Mouse (Mus musculus): ENCODE measurements around the gene 4930402H24Rik. TPM values are rescaled to one million over a fixed set of nuclear protein-coding genes. Genes with fewer than 3 reads are reported as not detected.

4930402H24Rik gene
- total RNA-seq (2015) (6.4 and 10.8 TPM in 2 replicates), total RNA-seq (2017) (4.2 and 8.6 TPM in 2 replicates)

DNA sequence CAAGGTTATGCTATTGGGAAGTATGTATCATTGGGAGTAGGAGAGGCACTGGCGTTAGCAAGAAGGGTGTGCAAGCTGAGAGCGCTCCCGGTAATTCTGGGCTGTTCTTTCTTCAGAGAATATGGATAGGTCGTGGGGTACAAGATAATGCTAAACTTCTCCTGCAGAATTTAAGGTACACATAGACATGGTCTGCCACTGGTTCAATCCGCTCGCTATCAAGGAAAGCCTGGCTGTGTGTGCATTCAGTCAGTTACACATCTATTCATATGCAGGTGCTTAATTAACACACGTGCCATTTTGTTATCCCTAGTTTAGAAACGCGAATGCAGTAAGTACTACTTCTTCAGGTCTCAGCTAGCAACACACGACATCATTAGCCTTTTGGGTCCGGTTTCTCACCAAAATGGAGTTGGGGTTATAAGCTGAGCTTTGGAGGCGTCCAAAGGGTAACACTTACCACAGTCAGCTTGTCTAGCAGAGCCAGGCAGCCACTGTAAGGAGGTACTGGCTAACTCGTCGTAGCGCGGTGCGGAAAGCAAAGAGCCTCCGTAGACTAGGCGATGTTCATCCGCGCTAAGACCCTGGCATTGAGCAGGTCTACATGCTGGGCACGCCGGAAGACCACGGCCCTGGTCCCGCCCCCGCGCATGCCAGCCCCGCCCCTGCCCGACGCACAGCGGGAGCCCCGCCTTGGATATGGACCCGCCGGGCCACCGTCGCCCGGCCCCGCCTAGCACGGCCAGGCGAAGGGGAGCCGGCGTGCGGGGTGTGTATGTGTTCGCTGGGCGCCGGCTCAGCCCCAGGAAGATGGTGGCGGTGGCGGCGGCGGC lies at the start of gene 4930402H24Rik, which contains the start of gene Atrn:
Gene 4930402H24Rik, minus strand, starts transcription at position 656 of the 833 bp plus-strand sequence.
Gene Atrn, plus strand, starts transcription at position 745 of the 833 bp plus-strand sequence.
- peak; percentile 97 for ATAC-seq (replicated peaks; ENCODE audit: poor library complexity)

DNA sequence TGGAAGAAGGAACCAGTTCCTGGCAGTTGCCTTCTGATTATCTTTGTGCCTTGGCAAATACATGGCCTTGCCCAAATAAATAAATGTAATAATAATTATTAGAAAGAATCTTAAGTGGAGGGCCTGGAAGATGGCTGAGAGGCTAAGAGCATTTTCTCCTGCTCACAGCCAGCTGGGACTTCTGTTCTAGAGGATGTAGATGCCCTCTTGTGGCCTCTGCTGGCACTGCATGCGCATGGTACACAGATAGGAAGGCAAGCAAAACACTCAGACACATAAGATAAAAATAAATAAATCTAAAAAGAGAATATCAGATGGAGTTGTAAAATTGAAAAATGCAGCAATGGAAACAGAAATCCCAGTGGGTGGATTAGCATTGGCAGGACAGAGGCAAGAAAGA lies 44.3 kb upstream of the 4930402H24Rik start:
- ATAC-seq (replicated peaks; ENCODE audit: poor library complexity) = peak; percentile 91

DNA sequence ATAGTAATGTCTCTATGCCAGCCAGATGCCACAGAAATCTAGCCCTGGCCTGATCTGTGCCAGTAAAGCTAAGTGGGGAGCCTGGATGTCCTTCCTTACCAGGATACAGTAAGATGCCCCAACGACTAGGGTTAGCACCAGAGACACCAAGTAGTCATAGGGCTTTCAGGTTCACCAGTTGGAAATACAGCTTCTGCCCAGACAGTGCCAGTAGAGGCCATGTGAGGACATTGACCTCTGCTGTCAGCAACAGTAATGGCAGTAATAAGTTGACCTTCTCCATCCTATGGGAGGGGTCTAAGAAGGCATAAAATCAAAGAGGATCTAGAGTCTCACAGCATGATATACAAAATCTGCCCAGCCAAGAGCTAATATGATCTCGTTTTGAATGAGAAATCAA lies 43.6 kb upstream of the 4930402H24Rik start:
- ATAC-seq (replicated peaks; ENCODE audit: poor library complexity) = no peak

DNA sequence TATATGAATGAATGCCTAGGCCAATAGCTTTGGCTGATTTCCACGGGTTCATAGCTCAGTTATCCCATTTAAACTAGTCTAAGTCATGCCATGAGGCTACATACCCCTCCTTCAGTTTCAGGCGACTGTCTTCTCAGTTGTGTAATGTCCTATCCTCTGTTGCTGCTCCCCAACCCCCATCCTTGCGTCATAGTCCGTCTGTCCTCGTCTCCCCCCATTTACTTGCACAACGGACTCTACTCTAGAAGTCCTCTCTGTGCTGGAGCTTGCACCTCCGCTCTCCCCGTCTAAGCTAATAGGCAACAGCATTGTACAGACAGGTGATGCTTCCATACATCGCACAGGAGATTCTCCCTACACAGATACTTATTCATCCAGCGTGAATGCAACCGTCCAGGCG lies 26.7 kb upstream of the 4930402H24Rik start:
- peak; percentile 80 for ATAC-seq (replicated peaks; ENCODE audit: poor library complexity)

DNA sequence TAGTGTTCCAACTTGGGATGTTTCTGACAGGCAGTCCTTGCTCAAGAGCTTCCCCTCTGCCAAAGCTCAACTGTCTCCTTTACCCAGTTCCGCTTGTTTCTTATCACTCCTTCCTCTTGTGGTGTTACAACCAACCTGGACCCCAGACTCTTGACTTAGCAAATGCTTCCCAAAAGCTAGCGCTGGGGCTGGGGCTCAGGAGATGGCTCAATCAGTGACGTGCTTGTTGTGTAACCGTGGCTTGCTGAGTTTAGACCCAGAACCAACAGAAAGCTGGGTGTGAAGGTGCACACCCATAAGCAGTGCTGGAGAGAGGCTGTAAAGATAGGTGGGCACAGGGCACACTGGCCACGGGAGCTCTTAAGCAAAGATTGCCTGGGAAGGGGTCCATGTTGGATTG lies 23.8 kb upstream of the 4930402H24Rik start:
- ATAC-seq (replicated peaks; ENCODE audit: poor library complexity) = peak; percentile 85

DNA sequence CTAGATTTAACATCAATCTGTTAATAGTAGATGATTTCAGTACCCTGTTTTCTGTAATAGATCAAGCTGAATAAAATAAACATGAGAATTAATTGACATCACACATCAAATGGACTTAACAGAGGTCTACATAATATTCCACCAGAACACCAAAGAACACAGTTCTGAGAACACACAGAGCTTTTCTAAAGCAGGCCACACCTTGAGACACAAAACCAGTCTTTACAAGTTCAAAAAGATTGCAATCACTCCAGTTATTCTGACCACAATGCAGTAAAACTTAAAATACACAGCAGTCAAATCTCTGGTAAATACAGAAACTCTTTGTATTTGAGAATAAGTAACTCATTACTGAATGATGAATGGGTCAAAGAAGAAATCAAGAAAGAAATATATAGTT lies 22.3 kb upstream of the 4930402H24Rik start:
- ATAC-seq (replicated peaks; ENCODE audit: poor library complexity) = no peak

DNA sequence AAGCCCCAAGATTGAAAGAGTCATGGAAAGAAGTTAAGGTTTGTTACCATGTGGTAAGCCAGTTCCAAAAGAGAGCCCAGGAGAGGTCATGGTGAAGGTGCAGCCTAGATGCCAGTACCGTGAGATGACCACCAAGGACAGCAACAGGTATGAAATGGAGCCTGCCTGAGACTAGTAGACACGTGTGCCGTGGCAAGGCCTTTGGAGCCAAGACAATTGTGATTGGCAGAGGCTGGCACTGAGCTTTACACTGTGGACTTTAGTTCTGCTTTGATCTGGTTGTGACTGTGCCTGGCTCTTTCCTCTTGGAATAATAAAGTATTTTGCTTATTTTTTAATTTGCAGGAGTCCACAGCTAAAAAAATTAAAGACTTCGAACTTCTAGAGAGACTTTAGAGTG lies 21.8 kb upstream of the 4930402H24Rik start:
- ATAC-seq (replicated peaks; ENCODE audit: poor library complexity) = no peak

DNA sequence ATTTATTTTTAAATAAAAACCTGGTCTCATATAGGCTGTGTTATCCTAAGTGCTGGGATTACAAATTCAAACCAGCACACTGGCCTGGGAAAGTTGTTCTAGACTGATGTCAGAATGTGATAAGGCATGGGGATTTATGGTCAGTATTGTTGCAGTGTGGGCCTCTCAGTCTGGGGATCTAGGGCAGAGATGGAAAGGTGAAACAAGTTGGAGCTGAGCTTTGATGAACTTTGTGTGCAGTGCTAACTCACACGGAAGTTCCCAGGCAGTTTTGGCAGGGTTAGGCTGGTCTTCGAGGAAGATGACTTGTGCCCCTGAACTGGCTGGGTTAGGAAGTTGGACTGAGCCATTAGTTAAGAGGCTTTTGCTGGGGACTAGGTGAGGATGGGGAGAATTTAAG lies 18.7 kb upstream of the 4930402H24Rik start:
- no peak for ATAC-seq (replicated peaks; ENCODE audit: poor library complexity)

DNA sequence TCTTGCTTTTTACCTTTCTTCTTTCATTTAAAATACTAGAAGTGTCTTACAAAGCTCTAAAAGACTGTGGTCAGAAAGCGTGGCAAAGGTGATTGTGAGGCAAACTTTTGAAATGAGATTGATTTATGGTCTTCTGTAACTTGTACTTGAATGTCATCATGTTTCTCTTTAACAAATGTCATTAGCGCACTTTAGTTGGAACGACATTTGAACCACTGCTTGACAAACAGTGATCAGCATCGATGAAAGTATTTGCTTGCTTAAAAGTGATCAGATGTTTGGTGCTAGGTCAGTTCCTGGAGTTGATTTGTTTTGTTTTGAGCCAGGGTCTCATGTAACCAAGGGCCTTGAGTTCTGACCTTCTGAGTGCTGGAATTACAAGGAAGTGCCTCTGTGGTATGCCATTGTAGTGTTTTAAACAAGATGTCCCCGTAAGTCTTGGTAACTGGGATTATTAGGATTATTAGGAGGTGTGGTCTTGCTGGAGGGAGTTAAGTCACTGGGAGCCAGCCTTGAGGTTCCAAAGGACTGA lies 12.9 kb upstream of the 4930402H24Rik start:
- ATAC-seq (replicated peaks; ENCODE audit: poor library complexity) = no peak

DNA sequence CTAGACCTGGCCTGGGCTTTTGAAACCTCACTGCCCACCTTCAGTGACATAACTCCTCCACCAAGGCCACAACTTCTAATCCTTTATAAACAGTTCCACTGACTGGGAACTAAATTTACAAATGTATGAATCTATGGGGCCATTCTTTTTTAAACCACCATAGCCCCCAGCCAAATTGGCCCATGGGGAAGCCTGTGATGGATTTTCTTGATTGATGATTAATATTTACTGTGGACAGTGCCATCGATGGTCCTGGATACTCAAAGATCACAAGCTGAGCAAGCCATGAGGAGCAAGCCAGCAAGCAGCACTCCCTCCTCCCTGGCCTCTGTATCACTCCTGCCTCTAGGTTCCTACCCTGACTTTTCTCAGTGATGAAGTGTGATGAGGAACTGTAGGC lies 11.5 kb upstream of the 4930402H24Rik start:
- ATAC-seq (replicated peaks; ENCODE audit: poor library complexity) = no peak

DNA sequence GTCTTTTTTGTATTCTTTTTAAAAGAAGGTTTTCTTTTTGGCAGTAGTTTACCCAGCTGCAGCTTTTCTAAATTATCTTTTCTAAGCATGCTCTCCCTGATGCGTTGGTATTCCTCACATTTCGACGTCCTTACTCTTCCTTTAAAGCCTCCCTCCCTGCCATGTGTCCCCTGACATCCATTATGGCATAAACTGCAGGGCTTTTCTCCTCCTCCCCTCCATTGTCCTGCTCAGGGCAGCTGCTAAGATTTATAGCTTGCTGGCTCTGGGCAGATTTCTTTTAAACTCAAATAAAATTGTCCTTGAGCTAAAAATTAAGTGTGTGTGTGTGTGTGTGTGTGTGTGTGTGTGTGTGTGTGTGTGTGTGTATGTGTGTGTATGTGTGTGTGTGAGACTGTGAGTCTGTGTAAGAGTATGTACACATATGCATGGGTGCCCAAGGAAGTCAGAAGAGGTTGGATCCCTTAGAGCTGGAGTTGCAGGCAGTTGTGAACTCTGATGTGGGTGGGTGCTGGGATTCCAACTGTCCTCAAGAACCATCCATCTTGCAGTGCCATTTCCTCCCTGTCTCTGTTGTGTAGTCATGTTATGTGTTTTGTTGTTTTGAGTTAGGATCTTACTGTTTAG lies 10.4 kb upstream of the 4930402H24Rik start:
- no peak for ATAC-seq (replicated peaks; ENCODE audit: poor library complexity)

DNA sequence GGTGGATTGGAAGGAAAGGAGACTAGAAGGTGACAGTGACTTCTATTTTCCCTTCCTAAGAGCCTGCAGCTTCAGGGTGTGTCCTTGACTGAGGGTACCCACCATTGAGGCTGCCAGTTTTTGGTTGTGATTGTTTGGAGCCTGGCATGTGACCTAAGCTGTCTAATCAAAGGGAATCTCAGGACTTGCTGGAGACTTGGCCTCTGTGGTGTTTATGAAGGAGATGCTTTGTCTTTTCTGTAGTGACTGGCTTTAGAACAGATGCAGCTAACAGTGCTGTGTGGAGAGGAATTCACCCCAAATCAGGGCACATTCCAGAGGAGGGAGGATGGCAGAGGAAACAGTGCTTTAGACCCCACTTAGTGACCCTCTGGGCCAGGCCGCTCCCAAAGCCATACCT lies 8.7 kb upstream of the 4930402H24Rik start:
- no peak for ATAC-seq (replicated peaks; ENCODE audit: poor library complexity)

DNA sequence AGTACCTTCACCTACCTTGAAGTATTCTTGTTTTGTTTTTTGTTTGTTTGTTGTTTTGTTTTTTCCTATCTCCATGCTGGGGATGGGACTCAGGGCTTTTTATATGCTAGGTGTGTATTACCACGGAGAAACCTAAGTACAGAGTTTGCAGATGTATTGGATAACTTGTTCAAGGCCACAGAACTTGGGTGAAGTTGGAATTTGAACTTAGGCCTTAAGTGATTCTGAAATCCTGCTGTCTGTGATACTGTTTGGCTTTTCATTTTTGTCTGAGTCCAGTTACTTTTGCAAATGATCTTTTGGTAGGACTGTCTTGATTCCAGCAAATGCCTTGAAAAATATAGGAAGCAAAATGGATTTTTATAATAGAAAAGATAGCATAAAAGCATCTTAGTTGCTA lies 5.5 kb upstream of the 4930402H24Rik start:
- no peak for ATAC-seq (replicated peaks; ENCODE audit: poor library complexity)

DNA sequence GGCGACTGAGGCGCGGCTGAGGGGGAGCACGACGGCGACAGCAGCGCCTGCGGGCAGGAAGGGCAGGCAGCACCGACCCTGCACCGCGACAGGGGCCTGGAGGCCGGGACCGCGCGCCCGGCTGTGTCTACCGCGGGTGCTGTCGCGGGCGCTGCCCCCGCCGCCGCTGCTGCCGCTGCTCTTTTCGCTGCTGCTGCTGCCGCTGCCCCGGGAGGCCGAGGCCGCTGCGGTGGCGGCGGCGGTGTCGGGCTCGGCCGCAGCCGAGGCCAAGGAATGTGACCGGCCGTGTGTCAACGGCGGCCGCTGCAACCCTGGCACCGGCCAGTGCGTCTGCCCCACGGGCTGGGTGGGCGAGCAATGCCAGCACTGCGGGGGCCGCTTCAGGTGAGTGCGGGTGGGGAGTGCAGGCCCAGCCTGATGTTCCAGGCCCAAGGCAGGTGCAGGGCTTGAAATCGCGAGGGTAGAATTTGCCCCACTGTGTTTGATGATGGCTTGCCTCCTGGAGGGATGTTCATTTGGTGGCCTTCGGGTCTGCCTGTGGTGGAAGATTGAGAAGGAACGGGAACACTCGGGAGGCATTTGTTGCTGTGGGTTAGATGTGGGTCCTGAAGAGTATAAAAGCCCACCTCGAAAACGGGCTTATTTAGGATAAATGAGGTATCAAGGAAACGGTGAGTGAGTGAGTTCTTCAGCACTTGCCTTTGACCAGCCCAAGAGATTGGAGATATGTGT lies 544 bp upstream of the 4930402H24Rik start:
- ATAC-seq (replicated peaks; ENCODE audit: poor library complexity) = peak; percentile 10; the same call in 1 of the 2 replicates

DNA sequence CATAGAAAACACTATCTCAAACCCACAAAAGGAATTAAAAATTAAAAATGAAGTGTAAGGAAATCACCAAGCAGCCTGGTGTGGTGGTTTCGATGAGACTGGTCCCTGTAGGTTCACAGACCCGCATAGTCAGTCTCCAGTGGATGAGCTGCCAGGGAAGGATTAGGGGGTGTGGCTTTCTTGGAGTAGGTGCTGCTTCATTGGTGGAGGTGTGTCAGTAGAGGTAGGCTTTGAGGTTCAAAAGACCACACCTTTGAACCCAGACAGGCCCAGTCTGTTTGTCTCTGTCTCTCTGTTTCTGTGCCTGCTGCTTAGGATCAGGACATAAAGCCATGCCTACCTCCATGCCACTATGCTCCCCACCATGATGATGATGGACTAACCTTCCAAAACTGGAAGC lies 7.4 kb downstream of the 4930402H24Rik start:
- no peak for ATAC-seq (replicated peaks; ENCODE audit: poor library complexity)

DNA sequence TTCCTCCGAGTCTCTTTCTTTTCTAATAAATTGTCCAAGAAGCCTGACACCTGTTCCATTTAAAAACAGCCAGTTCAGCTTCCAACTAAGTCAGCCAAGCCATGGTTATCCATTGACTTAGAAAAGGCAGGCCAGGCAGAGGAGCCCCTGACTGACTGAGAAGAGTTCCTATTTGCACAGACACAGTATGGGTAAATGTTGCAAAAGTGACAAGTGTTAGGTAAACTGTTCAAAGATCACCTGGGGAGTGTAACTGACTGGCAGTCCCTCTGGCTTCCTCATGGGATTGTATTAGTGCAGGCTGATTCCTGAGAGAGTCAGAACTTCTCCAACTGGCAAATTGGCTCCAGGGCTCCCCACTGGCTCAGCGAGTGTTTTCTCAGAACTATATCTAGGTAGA lies 8.3 kb downstream of the 4930402H24Rik start:
- ATAC-seq (replicated peaks; ENCODE audit: poor library complexity) = no peak

DNA sequence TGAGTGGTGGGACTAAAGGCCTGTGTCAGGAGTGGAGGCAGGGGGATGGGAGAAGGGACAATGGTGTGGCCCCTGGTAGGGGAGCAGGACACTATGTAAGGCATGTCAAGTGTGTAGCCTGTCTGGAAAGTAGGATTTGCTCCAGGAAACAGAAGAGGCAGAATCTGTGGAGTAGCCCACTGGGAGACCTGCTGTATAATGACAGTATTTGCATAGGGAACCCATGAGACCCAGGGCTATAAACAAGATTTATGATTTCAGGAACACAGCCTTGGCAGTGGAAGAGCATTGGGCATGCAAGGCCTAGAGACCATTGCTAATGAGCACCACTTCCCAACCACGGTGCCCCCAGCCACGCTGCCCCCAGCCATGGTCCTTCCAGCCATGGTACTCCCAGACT lies 9.3 kb downstream of the 4930402H24Rik start:
- no peak for ATAC-seq (replicated peaks; ENCODE audit: poor library complexity)

DNA sequence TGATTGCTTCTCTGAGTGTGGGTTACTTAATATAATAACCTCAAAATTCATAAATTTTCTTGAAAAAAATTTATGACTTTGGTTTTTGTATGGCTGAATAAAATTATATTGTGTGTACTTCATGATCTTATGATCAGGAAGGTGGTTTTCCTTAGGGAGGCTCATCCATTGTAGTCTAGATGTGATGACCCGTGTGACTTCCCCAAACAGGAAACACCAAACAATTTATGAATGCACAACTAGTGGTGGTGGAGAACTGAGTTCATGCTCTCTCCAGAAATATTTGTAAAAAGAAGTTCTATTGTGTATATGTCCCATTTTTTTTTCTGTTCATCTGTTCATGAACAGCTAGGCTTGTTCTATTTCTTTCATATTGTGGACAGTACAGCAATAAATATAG lies 18.8 kb downstream of the 4930402H24Rik start:
- ATAC-seq (replicated peaks; ENCODE audit: poor library complexity) = no peak

DNA sequence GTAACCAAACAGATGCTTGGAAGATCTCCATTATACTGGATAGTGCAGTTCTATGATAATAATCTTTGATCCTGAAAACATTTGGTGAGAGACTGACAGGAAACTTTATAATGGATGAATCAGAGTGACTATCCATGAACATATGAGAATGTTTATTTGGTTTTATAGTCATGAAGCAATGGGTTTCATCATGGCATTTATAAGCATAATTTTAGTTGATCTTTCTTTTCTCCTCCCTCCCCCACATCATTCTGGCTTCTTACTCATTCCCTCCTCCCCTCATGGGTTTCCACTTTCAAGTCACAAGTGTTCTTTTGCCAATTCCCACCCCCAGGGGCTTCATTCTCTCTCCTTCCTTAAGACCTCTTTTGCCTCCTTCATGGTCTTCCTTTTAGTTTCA lies 19.2 kb downstream of the 4930402H24Rik start:
- no peak for ATAC-seq (replicated peaks; ENCODE audit: poor library complexity)

DNA sequence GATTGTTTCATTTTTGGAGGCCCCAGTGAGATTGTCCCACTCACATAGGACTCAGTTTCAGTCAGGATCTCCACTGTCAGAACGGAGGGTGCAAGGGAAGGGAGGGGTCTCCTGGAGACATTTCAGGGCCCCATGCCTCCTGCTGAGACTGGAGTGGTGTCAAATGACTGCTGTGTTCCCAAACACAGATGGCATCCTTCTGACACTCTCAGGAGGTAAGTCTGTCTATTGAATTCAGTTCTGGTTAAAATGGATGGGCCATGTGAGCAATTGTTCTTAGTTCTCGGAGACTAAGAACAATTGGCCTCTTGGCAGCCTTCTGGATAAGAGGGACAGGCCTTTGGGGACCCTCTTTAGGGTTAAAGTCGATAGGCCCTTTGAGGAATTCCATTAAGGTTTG lies 28.8 kb downstream of the 4930402H24Rik start:
- no peak for ATAC-seq (replicated peaks; ENCODE audit: poor library complexity)

DNA sequence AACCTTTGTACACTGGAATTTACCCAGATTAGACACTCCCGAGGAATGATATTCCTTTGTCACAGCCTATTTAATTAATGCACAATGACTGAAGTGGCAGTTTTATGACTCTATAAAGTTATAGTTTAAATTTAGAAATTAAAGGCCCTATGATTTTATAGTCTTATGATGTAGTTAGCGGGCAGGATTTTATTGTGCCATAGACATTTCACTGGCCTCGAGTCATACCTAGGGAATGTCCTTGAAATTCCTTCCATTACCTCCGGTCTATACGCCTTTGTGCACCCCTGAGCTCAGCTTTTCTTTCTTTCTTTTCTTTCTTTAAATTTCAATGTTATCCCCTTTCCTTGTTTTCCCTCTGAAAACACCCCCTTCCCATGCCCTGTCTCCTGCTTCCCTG lies 35.3 kb downstream of the 4930402H24Rik start:
- no peak for ATAC-seq (replicated peaks; ENCODE audit: poor library complexity)

All from megakaryocyte progenitor cell, adult 5-6 weeks (primary cell).